ENCODE assay signal across 16 mouse cellular contexts in the genomic region with DNA sequence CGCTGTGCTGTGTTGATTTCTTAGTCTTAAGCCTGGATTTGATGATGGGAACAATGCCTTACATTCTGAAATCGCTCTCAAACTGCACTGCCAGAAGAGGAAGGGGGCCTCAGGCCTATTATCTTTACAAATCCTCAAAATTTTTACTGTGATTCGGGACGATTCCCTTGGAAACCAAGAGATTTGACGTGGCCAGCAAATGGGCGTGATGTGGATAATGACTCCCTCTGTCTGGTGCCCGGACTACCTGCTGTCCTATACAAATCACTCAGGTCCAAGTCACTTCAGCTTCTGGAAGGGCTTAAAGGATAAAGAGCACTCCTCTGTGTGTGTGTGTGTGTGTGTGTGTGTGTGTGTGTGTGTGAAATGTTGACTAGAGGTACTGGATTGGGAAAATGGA. TPM values are rescaled to one million over a fixed set of nuclear protein-coding genes. Genes with fewer than 3 reads are reported as not detected.
"Had no signal": no experiment of that assay in that cellular context is flagged by ENCODE, and none has a peak within 500 bp of the region (broad histone marks: within the 10 kb centered on the region; RNA-seq: fewer than 3 reads in every experiment).

No protein-coding gene starts in this region.

- H3K4me3 ChIP-seq: layer of hippocampus, adult 2 months; limb, embryonic 12.5 days had no signal

- H3K9me3 ChIP-seq: limb, embryonic 12.5 days had no signal

- H3K36me3 ChIP-seq: limb, embryonic 12.5 days had no signal

- DNase-seq: kidney, adult 11 months; kidney, adult 9 months; kidney, postnatal 10 days; kidney, postnatal 4 days; lung, adult 18-20 months; lung, postnatal 36 days; thymus, postnatal 4 days had no signal

- ATAC-seq: lung, postnatal 0 days had no signal

- H3K4me2 ChIP-seq: limb, embryonic 12.5 days had no signal

- H3K9ac ChIP-seq: limb, embryonic 12.5 days; liver, embryonic 14.5 days had no signal

- H3K4me1 ChIP-seq: limb, embryonic 12.5 days had no signal

- H3K27ac ChIP-seq: layer of hippocampus, adult 2 months; limb, embryonic 12.5 days; liver, embryonic 14.5 days; stomach, postnatal 0 days had no signal

RNA-seq across cellular contexts. Expression of a gene that starts 35.0 kb away (rescaled TPM):
- total RNA-seq: layer of hippocampus, adult 2 months; layer of hippocampus, postnatal 10 days; liver, adult 2 months; megakaryocyte progenitor cell, adult 5-6 weeks had no signal
- polyA plus RNA-seq: limb, embryonic 12.5 days; liver, adult 2 months; lung, postnatal 0 days; neural tube, embryonic 14.5 days; stomach, postnatal 0 days had no signal

RNA-seq across cellular contexts. Expression of a gene that starts 55.0 kb away (rescaled TPM):
- total RNA-seq: liver, adult 2 months; megakaryocyte progenitor cell, adult 5-6 weeks had no signal
- polyA plus RNA-seq: limb, embryonic 12.5 days; liver, adult 2 months had no signal
